Mouse (Mus musculus): Measurements from ENCODE around the gene Aqp9. TPM values are rescaled to one million over a fixed set of nuclear protein-coding genes. Genes with fewer than 3 reads are reported as not detected.

Gene Aqp9
- polyA plus RNA-seq, 1 experiment from 2014 or later: 0.45 TPM

DNA sequence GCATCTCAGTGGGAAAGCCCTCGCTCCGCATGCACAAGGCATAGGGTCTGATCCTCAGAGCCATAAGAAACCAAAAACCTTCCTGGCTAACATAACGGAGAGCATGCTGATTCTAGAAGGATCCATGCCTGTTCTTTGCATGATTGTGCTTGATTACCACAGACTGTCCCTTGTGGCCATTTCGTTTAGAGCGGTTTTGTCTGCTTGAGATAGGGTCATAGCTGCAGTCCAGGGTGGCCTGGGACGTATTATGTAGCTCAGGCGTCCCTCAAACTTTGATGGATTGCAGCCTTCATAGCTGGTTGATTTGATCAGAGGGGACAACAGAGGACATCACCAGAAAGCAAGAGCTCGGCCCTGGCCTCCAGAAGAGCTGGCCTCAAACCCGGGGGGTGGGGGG is 47.6 kb downstream of the Aqp9 start:
- H3K4me3 ChIP-seq: no peak overlapping the region
- H3K9ac ChIP-seq: no peak overlapping the region
- no peaks in the 10 kb centered on the region for H3K36me3 ChIP-seq (ENCODE audit: poor library complexity, severe bottlenecking)
- ATAC-seq: no peak
- H3K9me3 ChIP-seq (replicated peaks): no peaks in the 10 kb centered on the region
- H3K4me1 ChIP-seq: no peaks in the 10 kb centered on the region
- no peaks in the 10 kb centered on the region for H3K27me3 ChIP-seq
- H3K4me2 ChIP-seq: no peak overlapping the region
- WGBS: 86% methylated on average over 9 of the region's 9 CpGs
- no peak overlapping the region for H3K27ac ChIP-seq

DNA sequence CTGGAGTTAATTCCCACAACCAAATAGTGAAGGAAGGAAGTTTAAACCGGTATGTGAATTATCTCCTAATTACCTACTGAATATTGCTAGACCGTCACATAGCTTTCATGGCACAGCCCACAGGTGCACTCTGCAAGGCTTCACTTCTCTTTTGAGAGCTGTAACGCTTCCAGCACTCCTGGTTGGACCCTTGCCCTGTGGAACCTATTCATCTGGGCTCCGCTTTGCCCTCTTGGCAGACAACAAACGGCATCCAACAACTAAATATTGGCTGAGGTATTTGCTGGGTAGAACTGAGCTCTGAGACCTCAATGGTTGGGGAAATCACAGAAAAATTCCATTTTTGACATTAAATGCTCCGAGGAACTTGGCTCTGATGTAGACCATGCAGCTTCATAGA is 55.3 kb downstream of the Aqp9 start:
- 81% methylated on average over 6 of the region's 6 CpGs for WGBS
- Histone ChIP-seq H3K4me2 (no peak overlapping the region), H3K27ac (no peak overlapping the region), H3K9me3 (replicated peaks) (no peaks in the 10 kb centered on the region), H3K4me3 (no peak overlapping the region), H3K9ac (no peak overlapping the region), H3K4me1 (no peaks in the 10 kb centered on the region), H3K27me3 (no peaks in the 10 kb centered on the region), H3K36me3 (ENCODE audit: poor library complexity, severe bottlenecking) (no peaks in the 10 kb centered on the region)
- ATAC-seq: no peak

DNA sequence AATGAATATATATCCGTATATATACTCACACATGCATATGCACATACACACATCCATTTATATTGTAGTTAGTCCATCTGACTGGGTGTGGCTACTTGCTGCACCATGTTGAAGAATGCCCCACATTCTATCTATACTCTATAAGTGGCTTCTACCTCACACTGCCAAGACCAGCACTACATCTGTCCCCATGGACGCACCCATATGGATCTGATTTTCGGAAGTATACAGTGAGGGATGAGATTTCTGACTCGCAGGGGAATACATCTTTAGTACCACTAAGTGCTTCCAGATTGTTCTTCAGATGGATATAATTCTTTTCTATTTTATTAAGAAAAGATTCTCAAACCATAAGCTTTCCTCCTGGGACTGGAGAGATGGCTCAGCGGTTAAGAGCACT is 65.0 kb downstream of the Aqp9 start:
- 92% methylated on average over 5 of the region's 5 CpGs for WGBS
- H3K4me1 ChIP-seq: no peaks in the 10 kb centered on the region
- no peak for ATAC-seq

DNA sequence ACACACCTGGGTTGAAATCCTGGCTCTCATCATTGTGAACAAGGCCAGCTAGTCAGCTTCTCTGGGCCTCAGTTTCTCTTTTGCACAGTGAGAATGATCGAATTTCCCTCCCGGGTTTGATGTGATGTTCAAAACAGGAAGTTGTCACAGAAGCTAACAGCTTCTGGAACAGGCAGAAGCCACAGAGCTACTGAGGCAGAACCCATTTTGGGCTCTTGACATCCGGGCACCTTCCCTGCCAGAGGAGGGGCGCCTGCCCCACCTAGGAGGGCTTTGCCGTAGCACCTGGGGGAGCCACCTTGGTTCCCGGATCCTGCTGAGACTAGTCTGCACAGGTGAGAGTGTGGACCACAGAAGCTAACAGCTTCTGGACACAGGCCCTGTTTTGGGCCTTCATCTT is 74.4 kb downstream of the Aqp9 start:
- Histone ChIP-seq H3K4me2 (no peak overlapping the region), H3K27ac (no peak overlapping the region), H3K36me3 (ENCODE audit: poor library complexity, severe bottlenecking) (no peaks in the 10 kb centered on the region), H3K9me3 (replicated peaks) (no peaks in the 10 kb centered on the region), H3K4me3 (no peak overlapping the region), H3K9ac (no peak overlapping the region), H3K27me3 (no peaks in the 10 kb centered on the region), H3K4me1 (no peaks in the 10 kb centered on the region)
- 87% methylated on average over 6 of the region's 6 CpGs for WGBS
- ATAC-seq: no peak

More for the DNA sequence above, 65.0 kb downstream of the Aqp9 start:
- Histone ChIP-seq H3K4me3 (no peak overlapping the region), H3K9ac (no peak overlapping the region), H3K27me3 (no peaks in the 10 kb centered on the region), H3K9me3 (replicated peaks) (no peaks in the 10 kb centered on the region), H3K4me2 (no peak overlapping the region), H3K27ac (no peak overlapping the region), H3K36me3 (ENCODE audit: poor library complexity, severe bottlenecking) (no peaks in the 10 kb centered on the region)

DNA sequence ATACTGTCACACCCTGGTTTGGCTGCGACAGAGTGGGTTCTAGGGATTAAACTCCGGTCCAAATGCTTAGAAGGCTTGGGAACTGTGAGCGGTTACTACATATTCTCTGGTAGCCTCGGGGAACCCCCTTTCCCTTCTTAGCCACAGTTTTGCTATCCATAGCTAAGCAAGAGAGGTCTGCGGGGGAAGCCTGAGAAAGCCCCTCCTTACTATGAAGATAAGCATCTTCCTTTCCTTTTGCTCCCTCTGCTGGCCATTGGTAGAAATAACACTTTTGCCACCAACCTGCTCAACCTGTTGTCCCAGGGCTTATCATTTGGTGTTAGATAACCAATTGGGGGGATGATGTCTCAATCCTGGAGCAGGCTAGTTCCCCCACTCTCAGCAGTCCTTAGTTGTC is 76.4 kb downstream of the Aqp9 start:
- Histone ChIP-seq H3K27me3 (no peaks in the 10 kb centered on the region), H3K4me1 (no peaks in the 10 kb centered on the region), H3K4me3 (no peak overlapping the region), H3K9me3 (replicated peaks) (no peaks in the 10 kb centered on the region), H3K4me2 (no peak overlapping the region), H3K9ac (no peak overlapping the region), H3K36me3 (ENCODE audit: poor library complexity, severe bottlenecking) (no peaks in the 10 kb centered on the region), H3K27ac (no peak overlapping the region)
- 77% methylated on average over 5 of the region's 5 CpGs for WGBS
- no peak for ATAC-seq

DNA sequence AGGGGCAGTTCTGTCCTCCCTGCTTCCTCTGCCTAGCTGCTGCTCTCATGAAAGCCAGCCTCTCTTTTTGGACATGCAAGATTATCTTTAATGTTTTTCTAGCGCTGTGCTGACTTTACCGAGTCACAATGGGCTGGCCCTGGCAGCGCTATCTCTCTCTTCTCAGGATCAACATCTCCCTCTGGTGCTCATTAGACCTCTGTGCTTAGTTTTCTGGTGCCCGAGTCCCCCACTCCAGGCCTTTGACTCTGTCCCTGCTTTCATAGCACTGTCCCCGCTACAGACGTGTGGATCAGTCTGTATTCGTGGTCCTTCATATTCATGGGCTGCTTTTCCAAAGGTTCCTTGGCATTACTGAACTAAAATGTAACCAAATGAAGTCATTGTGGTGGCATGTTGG is 89.3 kb downstream of the Aqp9 start:
- Histone ChIP-seq H3K9ac (no peak overlapping the region), H3K9me3 (replicated peaks) (no peaks in the 10 kb centered on the region), H3K27ac (no peak overlapping the region), H3K4me2 (no peak overlapping the region), H3K4me1 (no peaks in the 10 kb centered on the region), H3K36me3 (ENCODE audit: poor library complexity, severe bottlenecking) (no peaks in the 10 kb centered on the region), H3K4me3 (no peak overlapping the region), H3K27me3 (no peaks in the 10 kb centered on the region)
- WGBS: 71% methylated on average over 7 of the region's 7 CpGs
- ATAC-seq: no peak

DNA sequence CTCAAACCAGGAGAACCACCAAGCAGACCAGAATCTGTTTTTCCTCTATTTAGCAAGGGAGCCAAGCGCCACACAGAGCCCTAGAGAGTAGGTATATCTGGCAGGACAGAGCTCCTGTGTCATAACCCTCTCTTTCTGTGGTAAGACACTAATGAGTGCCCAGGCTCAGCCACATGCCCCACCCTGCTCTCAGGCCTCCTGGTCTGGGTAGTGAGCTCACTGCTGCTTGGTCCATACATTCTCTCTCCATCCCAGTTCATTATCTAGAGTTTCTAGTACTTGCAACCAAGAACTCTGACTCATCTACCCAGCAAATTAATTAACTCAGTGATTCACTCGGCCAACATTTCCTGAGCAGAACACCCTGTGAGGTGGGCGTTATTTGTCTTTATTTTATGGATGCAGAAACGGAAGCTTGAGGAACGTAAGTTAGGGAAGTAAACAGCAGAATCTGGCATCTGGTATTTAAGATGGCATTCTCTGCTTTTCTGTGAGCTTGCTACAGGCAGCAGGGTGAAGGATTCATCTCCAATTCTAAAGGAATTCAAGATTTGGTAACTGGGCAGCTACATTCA is 91.1 kb downstream of the Aqp9 start:
- Histone ChIP-seq H3K36me3 (ENCODE audit: poor library complexity, severe bottlenecking) (no peaks in the 10 kb centered on the region), H3K27me3 (no peaks in the 10 kb centered on the region), H3K4me1 (no peaks in the 10 kb centered on the region), H3K4me3 (no peak overlapping the region), H3K9ac (no peak overlapping the region), H3K9me3 (replicated peaks) (no peaks in the 10 kb centered on the region), H3K27ac (no peak overlapping the region), H3K4me2 (no peak overlapping the region)
- WGBS: 89% methylated on average over 5 of the region's 5 CpGs
- ATAC-seq: no peak

DNA sequence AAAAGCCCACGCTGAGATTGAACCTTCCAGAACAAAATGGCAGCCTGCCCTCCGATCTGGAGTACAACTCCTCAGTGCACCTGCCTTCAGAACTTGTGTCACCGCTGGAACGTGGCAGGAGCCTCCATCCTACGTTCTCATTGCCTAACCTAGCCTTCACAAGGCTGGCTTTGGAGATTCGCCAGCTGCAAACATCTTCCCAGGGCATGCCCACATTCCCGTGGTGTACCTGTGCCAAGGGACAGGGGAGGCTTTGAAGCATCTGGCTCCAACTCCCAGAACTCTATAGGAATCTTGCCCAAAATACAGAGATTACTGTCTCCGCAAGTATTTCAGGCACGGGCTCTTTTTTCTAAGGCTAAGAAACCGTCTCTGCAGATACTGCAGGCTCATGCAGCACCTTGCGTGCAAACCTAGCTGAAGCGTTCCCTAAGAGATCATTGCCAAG is 92.3 kb downstream of the Aqp9 start:
- Histone ChIP-seq H3K4me1 (no peaks in the 10 kb centered on the region), H3K36me3 (ENCODE audit: poor library complexity, severe bottlenecking) (no peaks in the 10 kb centered on the region), H3K4me3 (no peak overlapping the region), H3K4me2 (no peak overlapping the region), H3K9ac (no peak overlapping the region), H3K27ac (no peak overlapping the region), H3K9me3 (replicated peaks) (no peaks in the 10 kb centered on the region), H3K27me3 (no peaks in the 10 kb centered on the region)
- ATAC-seq: no peak
- WGBS: 83% methylated on average over 12 of the region's 12 CpGs

DNA sequence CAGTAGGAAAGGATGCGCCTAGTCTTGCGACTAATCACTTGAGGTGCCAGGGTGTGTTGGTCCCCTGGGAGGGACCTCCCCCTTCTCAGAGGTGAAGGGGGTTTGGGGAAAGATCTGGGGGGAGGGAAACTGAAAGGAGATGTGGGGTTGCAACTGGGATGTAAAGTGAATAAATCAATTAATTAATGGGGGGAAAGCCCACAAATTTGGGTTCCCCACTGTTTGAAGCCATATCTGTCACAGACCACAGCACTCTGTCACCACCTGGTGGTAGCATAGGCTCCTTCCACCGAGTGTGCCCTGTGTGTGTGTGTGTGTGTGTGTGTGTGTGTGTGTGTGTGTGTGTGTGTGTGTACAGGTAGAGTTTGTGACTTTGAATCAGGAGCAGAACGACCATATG is 94.7 kb downstream of the Aqp9 start:
- Histone ChIP-seq H3K9ac (no peak overlapping the region), H3K4me3 (no peak overlapping the region), H3K27ac (no peak overlapping the region), H3K4me1 (no peaks in the 10 kb centered on the region), H3K9me3 (replicated peaks) (no peaks in the 10 kb centered on the region), H3K27me3 (no peaks in the 10 kb centered on the region), H3K36me3 (ENCODE audit: poor library complexity, severe bottlenecking) (no peaks in the 10 kb centered on the region), H3K4me2 (no peak overlapping the region)
- ATAC-seq: no peak; the same call in 1 of the 2 replicates
- 54% methylated on average over 4 of the region's 4 CpGs for WGBS

DNA sequence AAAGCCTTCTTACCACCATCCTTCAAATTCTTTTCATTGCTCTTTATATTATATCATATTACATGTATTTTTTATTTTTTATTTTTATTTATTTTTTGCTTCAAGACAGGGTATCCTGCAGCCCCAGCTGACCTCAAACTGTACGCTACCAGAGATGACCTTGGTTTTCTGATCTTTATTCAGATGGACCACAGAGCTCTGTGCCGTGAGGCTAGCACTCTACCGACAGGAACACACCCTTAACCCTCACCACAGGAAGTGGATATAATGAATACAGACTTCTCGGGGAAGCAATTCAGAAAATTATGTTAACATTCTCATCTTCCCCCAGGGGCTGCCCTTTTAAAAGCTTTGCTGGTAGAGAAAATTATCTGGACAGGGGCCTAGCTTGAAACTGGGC is 95.4 kb downstream of the Aqp9 start:
- H3K4me1 ChIP-seq: no peaks in the 10 kb centered on the region
- no peaks in the 10 kb centered on the region for H3K36me3 ChIP-seq (ENCODE audit: poor library complexity, severe bottlenecking)
- ATAC-seq: no peak
- no peak overlapping the region for H3K4me2 ChIP-seq
- H3K27me3 ChIP-seq: no peaks in the 10 kb centered on the region
- H3K9ac ChIP-seq: no peak overlapping the region
- WGBS: 58% methylated on average over 4 of the region's 4 CpGs
- H3K9me3 ChIP-seq (replicated peaks): no peaks in the 10 kb centered on the region
- no peak overlapping the region for H3K27ac ChIP-seq
- H3K4me3 ChIP-seq: no peak overlapping the region

DNA sequence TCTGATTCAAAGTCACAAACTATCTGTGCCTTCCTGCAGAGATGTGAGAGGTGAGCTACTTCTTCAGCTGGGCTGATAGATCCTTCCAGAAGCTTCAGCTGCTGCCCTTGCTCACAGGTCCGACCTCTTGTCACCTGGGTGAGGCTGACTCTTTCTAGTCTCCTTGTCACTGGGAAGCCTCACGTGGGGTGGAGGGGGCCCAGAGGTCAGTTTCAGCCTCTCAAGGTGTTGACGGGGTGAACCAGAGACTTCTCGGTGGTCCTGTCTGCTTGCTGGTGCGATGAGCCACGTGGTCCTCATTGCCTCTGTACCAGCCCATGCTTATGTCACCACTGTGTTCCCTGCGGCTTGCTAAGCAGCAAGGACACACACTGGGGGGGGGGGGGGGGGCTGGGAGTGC is 96.0 kb downstream of the Aqp9 start:
- no peaks in the 10 kb centered on the region for H3K4me1 ChIP-seq
- no peak overlapping the region for H3K4me3 ChIP-seq
- H3K36me3 ChIP-seq (ENCODE audit: poor library complexity, severe bottlenecking): no peaks in the 10 kb centered on the region
- H3K27me3 ChIP-seq: no peaks in the 10 kb centered on the region
- H3K9ac ChIP-seq: no peak overlapping the region
- H3K27ac ChIP-seq: no peak overlapping the region
- 84% methylated on average over 7 of the region's 7 CpGs for WGBS
- no peaks in the 10 kb centered on the region for H3K9me3 ChIP-seq (replicated peaks)
- ATAC-seq: no peak
- H3K4me2 ChIP-seq: no peak overlapping the region

DNA sequence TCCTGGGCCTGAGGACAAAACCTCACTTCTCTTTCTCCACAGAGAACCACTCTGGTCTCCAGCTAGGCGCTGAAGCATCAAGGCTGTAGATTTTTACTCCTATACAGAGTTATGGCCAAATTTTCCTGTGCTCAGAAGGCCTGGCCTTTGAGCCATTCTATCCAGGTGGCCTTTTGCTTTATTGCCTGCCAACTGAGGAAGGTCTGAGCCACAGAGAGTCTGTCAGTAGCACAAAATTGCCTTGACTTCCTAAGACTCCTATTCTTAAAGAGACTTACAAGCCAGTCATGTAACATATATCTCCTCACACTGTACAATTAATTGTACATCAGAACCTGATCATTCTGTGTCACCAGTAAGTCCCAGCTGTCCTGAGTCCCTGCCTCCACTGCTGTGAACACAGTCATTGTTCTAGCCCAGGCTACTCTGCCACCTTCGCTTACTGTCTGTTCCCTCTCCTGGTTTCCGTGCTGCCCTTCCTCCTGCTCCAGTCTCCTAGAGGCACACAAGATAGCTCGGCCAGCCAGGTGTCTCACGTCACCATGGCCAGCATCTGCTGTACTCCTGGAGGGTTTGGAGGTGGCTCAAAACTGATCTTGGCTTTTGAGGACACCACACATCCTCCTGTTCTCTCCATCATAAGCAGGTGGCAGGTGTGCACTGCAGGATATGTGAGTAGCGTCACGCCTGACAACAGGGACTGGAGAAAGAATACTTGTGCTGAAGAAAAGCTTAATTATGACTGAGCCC is 96.7 kb downstream of the Aqp9 start:
- H3K27me3 ChIP-seq: no peaks in the 10 kb centered on the region
- no peak overlapping the region for H3K4me3 ChIP-seq
- no peaks in the 10 kb centered on the region for H3K36me3 ChIP-seq (ENCODE audit: poor library complexity, severe bottlenecking)
- no peak overlapping the region for H3K9ac ChIP-seq
- WGBS: 86% methylated on average over 7 of the region's 7 CpGs
- no peak overlapping the region for H3K27ac ChIP-seq
- no peak overlapping the region for H3K4me2 ChIP-seq
- H3K4me1 ChIP-seq: no peaks in the 10 kb centered on the region
- H3K9me3 ChIP-seq (replicated peaks): no peaks in the 10 kb centered on the region
- ATAC-seq: no peak

DNA sequence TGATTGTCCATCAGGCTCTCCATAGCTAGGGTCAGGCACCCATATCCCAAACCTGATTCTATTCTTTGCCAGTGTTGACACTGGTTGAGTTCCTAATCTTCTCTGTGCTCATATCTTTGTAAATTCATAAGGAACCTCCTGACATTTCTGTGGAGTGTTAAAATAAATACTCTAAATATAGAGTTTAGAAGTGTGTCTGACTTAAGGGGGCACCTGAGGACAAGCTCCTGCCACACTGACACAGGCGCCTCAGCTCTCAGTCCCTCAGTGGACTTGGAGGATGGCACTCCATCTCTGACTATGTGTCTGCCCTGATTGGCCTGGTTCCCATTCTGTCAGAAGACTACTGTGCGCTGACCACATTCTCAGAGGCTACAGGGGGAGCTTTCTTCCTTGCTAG is 97.9 kb downstream of the Aqp9 start:
- no peak for ATAC-seq
- H3K9ac ChIP-seq: no peak overlapping the region
- no peaks in the 10 kb centered on the region for H3K27me3 ChIP-seq
- H3K9me3 ChIP-seq (replicated peaks): no peaks in the 10 kb centered on the region
- no peaks in the 10 kb centered on the region for H3K4me1 ChIP-seq
- WGBS: 92% methylated on average over 2 of the region's 2 CpGs
- no peak overlapping the region for H3K27ac ChIP-seq
- H3K4me2 ChIP-seq: no peak overlapping the region
- H3K4me3 ChIP-seq: no peak overlapping the region
- no peaks in the 10 kb centered on the region for H3K36me3 ChIP-seq (ENCODE audit: poor library complexity, severe bottlenecking)
